Mouse (Mus musculus): ENCODE data around the gene Pkp4. TPM values are rescaled to one million over a fixed set of nuclear protein-coding genes. Genes with fewer than 3 reads are reported as not detected.
A peak's percentile ranks its signal among the peaks of the same experiment; 100 is the strongest.

Pkp4 gene
- polyA plus RNA-seq, 1 experiment from 2014 or later: 23.5 TPM

DNA sequence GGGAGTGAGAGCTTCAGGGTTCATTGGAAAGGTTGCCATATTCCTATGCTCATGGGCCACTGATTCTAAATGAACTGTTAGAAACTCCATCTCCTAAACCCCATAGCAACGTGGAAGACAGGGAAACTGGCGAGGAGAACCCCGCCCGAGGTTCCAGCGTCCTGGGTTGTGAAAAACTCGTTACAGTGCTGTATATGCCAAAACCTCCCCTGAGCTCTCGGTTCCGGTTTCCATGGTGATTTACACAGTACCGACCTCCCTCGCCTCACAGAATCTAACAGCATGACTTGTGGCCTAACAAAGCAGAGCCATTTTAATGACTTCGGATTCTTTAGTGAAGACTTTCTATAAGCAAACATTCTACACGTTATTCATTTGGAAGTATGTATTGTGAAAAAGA is 141.0 kb downstream of the Pkp4 start:
- H3K9ac ChIP-seq (replicated peaks; ENCODE audit: low read length): no peak overlapping the region
- peak; percentile 82; the same call in 1 of the 2 replicates for ATAC-seq (ENCODE audit: low FRiP score, low TSS enrichment)
- no peaks in the 10 kb centered on the region for H3K9me3 ChIP-seq (ENCODE audit: low read length)
- H3K27ac ChIP-seq (ENCODE audit: low read length): no peak overlapping the region
- peaks cover 11% of the 10 kb centered on the region; the same call in 1 of the 2 replicates for H3K36me3 ChIP-seq (ENCODE audit: insufficient read depth, low read length)
- WGBS: 30% methylated on average over 12 of the region's 12 CpGs
- no peaks in the 10 kb centered on the region for H3K27me3 ChIP-seq (ENCODE audit: insufficient read depth, low read length)
- H3K4me3 ChIP-seq (ENCODE audit: low read length): no peak overlapping the region
- no peak overlapping the region for H3K4me2 ChIP-seq (replicated peaks; ENCODE audit: low read depth, low read length)
- H3K4me1 ChIP-seq (ENCODE audit: insufficient read depth, low read length): no peaks in the 10 kb centered on the region

DNA sequence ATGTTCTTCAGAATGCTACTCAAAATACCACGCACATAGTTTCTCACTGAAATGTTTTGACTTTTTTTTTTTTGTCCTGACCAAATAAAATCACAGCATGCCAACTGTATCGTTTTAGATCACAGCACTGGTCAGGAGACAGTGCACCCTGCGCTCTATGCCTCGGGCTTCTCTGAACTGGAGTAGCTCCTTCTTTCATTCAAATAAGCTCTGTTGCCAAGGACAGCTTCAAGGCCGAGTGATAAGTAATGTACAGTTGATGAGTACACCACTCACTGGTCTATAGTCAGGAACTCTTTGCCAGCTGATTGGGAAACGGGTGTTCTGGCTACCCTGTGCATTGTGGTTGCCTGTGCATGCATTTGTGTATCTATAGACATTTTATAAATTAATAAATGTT is 141.8 kb downstream of the Pkp4 start:
- ATAC-seq (ENCODE audit: low FRiP score, low TSS enrichment): no peak
- WGBS: 80% methylated on average over 6 of the region's 6 CpGs

DNA sequence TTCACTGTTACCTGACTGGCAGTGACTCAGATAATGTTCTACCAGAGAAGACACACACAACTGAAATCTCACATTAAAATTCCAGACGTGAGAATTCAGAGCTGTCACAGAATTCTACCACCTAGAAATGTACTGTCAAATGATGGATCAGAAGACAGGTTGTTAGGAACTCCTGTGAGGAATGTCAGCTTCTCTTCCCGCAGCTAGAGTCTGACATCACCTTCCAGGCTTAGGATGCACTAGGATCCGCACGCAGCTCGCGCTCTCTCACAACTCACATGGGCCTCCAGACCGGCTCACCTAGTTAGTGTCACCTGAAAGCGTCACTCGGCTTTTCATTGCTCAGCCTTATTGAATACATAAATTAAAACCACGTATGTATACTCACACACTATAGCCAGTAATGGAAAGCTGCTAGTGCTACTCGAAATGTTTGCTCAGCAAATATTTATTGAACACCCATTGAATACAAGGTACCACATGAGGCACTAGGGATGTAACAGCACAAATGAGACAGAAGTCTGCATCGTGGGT is 142.9 kb downstream of the Pkp4 start:
- no peak for ATAC-seq (ENCODE audit: low FRiP score, low TSS enrichment)
- 90% methylated on average over 12 of the region's 12 CpGs for WGBS
- H3K9ac ChIP-seq (replicated peaks; ENCODE audit: low read length): no peak overlapping the region

More for the DNA sequence above, 141.8 kb downstream of the Pkp4 start:
- H3K9me3 ChIP-seq (ENCODE audit: low read length): no peaks in the 10 kb centered on the region
- no peak overlapping the region for H3K4me3 ChIP-seq (ENCODE audit: low read length)
- no peak overlapping the region for H3K27ac ChIP-seq (ENCODE audit: low read length)
- no peak overlapping the region for H3K9ac ChIP-seq (replicated peaks; ENCODE audit: low read length)
- H3K4me1 ChIP-seq (ENCODE audit: insufficient read depth, low read length): no peaks in the 10 kb centered on the region
- peaks cover 18% of the 10 kb centered on the region; the same call in 1 of the 2 replicates for H3K36me3 ChIP-seq (ENCODE audit: insufficient read depth, low read length)
- no peaks in the 10 kb centered on the region for H3K27me3 ChIP-seq (ENCODE audit: insufficient read depth, low read length)
- no peak overlapping the region for H3K4me2 ChIP-seq (replicated peaks; ENCODE audit: low read depth, low read length)

DNA sequence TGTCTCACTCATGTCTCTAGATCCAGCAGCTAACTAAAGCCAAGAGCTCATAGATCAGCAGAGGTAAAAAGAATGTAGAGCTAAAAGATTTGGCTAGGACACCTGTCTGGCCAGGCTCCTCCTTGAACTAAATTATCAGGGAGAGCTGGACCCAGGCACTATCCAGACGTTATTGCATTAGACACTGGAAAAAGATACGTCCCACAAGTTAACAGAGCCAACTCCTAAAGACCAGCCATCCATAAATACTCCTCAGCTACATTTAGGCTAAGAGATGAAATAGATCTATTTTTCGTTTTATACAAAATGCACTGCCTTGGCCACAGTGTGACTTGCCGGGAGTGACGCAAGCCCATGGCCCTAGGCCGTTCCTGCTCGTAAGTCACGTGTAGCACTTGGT is 146.7 kb downstream of the Pkp4 start:
- Histone ChIP-seq H3K4me3 (ENCODE audit: low read length) (no peak overlapping the region), H3K27ac (ENCODE audit: low read length) (no peak overlapping the region), H3K36me3 (ENCODE audit: insufficient read depth, low read length) (peaks cover 38% of the 10 kb centered on the region), H3K4me1 (ENCODE audit: insufficient read depth, low read length) (no peaks in the 10 kb centered on the region), H3K9ac (replicated peaks; ENCODE audit: low read length) (no peak overlapping the region), H3K9me3 (ENCODE audit: low read length) (no peaks in the 10 kb centered on the region), H3K4me2 (replicated peaks; ENCODE audit: low read depth, low read length) (no peak overlapping the region), H3K27me3 (ENCODE audit: insufficient read depth, low read length) (no peaks in the 10 kb centered on the region)
- no peak for ATAC-seq (ENCODE audit: low FRiP score, low TSS enrichment)
- WGBS: 67% methylated on average over 8 of the region's 8 CpGs

More for the DNA sequence above, 142.9 kb downstream of the Pkp4 start:
- Histone ChIP-seq H3K9me3 (ENCODE audit: low read length) (no peaks in the 10 kb centered on the region), H3K4me2 (replicated peaks; ENCODE audit: low read depth, low read length) (no peak overlapping the region), H3K27ac (ENCODE audit: low read length) (no peak overlapping the region), H3K4me3 (ENCODE audit: low read length) (no peak overlapping the region), H3K36me3 (ENCODE audit: insufficient read depth, low read length) (peaks cover 27% of the 10 kb centered on the region), H3K4me1 (ENCODE audit: insufficient read depth, low read length) (no peaks in the 10 kb centered on the region), H3K27me3 (ENCODE audit: insufficient read depth, low read length) (no peaks in the 10 kb centered on the region)

DNA sequence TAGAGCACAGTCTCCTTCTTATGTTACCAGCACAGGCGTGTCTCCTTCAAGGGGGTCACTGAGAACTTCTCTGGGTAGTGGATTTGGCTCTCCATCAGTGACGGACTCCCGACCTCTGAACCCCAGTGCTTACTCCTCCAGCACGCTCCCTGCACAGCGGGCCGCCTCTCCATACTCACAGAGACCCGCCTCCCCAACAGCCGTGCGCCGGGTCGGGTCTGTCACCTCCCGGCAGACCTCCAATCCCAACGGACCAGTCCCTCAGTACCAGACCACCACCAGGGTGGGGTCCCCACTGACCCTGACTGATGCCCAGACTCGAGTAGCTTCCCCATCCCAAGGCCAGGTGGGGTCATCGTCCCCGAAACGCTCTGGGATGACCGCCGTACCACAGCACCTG is 147.4 kb downstream of the Pkp4 start:
- H3K27ac ChIP-seq (ENCODE audit: low read length): no peak overlapping the region
- no peak overlapping the region for H3K4me3 ChIP-seq (ENCODE audit: low read length)
- peaks cover 40% of the 10 kb centered on the region for H3K36me3 ChIP-seq (ENCODE audit: insufficient read depth, low read length)
- no peaks in the 10 kb centered on the region for H3K27me3 ChIP-seq (ENCODE audit: insufficient read depth, low read length)
- no peaks in the 10 kb centered on the region for H3K9me3 ChIP-seq (ENCODE audit: low read length)
- WGBS: 86% methylated on average over 19 of the region's 19 CpGs
- no peak overlapping the region for H3K9ac ChIP-seq (replicated peaks; ENCODE audit: low read length)
- no peak overlapping the region for H3K4me2 ChIP-seq (replicated peaks; ENCODE audit: low read depth, low read length)
- ATAC-seq (ENCODE audit: low FRiP score, low TSS enrichment): no peak
- H3K4me1 ChIP-seq (ENCODE audit: insufficient read depth, low read length): no peaks in the 10 kb centered on the region

DNA sequence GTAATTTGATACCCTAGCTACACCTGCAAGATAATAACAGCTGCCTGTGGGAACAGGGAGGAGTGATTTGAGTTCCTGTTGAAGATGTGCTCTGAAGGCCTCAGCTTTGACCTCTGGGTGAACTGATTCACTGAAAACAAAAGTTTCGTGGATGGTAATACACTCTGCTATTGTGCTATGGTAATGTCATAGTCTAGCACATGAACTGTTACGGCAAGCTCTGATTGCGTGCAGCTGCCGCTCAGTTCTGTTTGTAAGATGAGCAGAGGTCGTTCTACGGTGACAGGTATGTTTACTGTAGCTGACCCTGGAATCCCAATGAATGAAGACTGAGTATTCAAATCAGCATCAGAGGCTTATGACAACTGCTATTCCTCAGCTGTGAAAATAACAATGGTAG is 152.6 kb downstream of the Pkp4 start:
- Histone ChIP-seq H3K36me3 (ENCODE audit: insufficient read depth, low read length) (peaks cover 28% of the 10 kb centered on the region), H3K9me3 (ENCODE audit: low read length) (peaks cover 4% of the 10 kb centered on the region), H3K9ac (replicated peaks; ENCODE audit: low read length) (no peak overlapping the region), H3K27ac (ENCODE audit: low read length) (no peak overlapping the region), H3K4me2 (replicated peaks; ENCODE audit: low read depth, low read length) (no peak overlapping the region), H3K4me3 (ENCODE audit: low read length) (no peak overlapping the region), H3K4me1 (ENCODE audit: insufficient read depth, low read length) (no peaks in the 10 kb centered on the region), H3K27me3 (ENCODE audit: insufficient read depth, low read length) (no peaks in the 10 kb centered on the region)
- WGBS: 43% methylated on average over 6 of the region's 6 CpGs
- no peak for ATAC-seq (ENCODE audit: low FRiP score, low TSS enrichment)

DNA sequence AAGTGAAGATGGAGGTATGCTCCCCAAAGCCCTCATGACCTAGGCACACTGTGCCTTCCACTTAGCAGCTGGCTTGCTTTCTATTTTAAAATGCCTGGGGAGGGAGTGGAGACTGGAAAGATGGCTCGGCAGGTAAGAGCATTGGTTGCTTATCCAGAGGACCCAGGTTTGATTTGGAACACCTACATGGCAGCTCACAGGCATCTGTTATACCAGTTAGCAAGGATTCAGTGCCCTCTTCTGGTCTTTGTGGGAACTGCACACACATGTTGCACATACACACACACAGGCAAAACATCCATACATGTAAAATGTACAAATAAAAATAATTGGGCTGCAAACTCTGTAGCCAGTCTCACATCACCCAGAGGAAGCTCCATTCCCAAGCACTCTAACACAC is 158.0 kb downstream of the Pkp4 start:
- Histone ChIP-seq H3K9me3 (ENCODE audit: low read length) (peaks cover 14% of the 10 kb centered on the region), H3K9ac (replicated peaks; ENCODE audit: low read length) (no peak overlapping the region), H3K4me1 (ENCODE audit: insufficient read depth, low read length) (no peaks in the 10 kb centered on the region), H3K27me3 (ENCODE audit: insufficient read depth, low read length) (no peaks in the 10 kb centered on the region), H3K4me3 (ENCODE audit: low read length) (no peak overlapping the region), H3K36me3 (ENCODE audit: insufficient read depth, low read length) (peaks cover 40% of the 10 kb centered on the region), H3K4me2 (replicated peaks; ENCODE audit: low read depth, low read length) (no peak overlapping the region), H3K27ac (ENCODE audit: low read length) (no peak overlapping the region)
- ATAC-seq (ENCODE audit: low FRiP score, low TSS enrichment): no peak
- 94% methylated on average over 1 of the region's 1 CpGs for WGBS

DNA sequence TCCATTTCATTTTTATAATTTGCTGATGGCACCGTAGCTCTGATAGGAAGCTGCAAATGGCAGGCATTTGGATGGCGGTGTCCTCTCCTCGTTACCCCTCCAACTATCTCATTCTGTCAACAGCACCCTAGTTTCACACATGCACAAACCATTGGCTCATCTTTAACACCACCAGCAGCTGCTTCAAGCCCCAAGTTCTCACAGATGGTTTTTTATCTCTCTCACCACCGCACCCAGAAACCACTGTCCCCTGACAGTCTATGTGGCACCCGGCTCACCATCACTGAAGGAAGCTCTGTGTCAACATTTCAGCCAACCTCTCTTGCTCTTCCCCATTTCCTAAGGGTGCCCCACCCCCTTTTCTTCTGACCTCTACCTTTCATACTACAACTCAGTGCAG is 167.3 kb downstream of the Pkp4 start:
- Histone ChIP-seq H3K9ac (replicated peaks; ENCODE audit: low read length) (no peak overlapping the region), H3K27ac (ENCODE audit: low read length) (no peak overlapping the region), H3K36me3 (ENCODE audit: insufficient read depth, low read length) (peaks cover 12% of the 10 kb centered on the region; the same call in 1 of the 2 replicates), H3K4me3 (ENCODE audit: low read length) (no peak overlapping the region), H3K27me3 (ENCODE audit: insufficient read depth, low read length) (no peaks in the 10 kb centered on the region), H3K4me2 (replicated peaks; ENCODE audit: low read depth, low read length) (no peak overlapping the region), H3K4me1 (ENCODE audit: insufficient read depth, low read length) (no peaks in the 10 kb centered on the region), H3K9me3 (ENCODE audit: low read length) (no peaks in the 10 kb centered on the region)
- WGBS: 87% methylated on average over 5 of the region's 5 CpGs
- ATAC-seq (ENCODE audit: low FRiP score, low TSS enrichment): no peak

DNA sequence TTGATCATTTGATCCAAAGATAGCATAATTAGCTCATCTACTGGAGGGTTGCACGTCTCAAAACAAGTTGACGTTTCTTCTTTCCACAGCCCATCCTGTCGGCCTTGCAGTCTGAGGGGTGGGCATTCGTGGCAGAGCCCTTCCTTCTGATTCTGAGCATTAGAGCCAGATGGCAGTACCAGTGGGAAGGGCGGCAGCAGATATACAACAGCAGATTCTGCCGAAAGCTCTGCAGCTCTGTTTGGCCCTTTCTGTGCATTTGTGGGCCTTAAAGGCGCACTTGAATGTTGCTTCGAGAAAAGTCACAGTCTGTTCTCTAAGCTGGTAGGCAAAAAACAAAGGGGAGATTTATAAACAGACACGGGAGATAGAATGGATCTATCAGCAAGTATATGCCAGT is 170.4 kb downstream of the Pkp4 start:
- Histone ChIP-seq H3K4me2 (replicated peaks; ENCODE audit: low read depth, low read length) (no peak overlapping the region), H3K9me3 (ENCODE audit: low read length) (no peaks in the 10 kb centered on the region), H3K27ac (ENCODE audit: low read length) (no peak overlapping the region), H3K27me3 (ENCODE audit: insufficient read depth, low read length) (no peaks in the 10 kb centered on the region), H3K4me3 (ENCODE audit: low read length) (no peak overlapping the region), H3K36me3 (ENCODE audit: insufficient read depth, low read length) (peaks cover 17% of the 10 kb centered on the region; the same call in 1 of the 2 replicates), H3K4me1 (ENCODE audit: insufficient read depth, low read length) (no peaks in the 10 kb centered on the region), H3K9ac (replicated peaks; ENCODE audit: low read length) (no peak overlapping the region)
- no peak for ATAC-seq (ENCODE audit: low FRiP score, low TSS enrichment)
- WGBS: 73% methylated on average over 9 of the region's 9 CpGs

DNA sequence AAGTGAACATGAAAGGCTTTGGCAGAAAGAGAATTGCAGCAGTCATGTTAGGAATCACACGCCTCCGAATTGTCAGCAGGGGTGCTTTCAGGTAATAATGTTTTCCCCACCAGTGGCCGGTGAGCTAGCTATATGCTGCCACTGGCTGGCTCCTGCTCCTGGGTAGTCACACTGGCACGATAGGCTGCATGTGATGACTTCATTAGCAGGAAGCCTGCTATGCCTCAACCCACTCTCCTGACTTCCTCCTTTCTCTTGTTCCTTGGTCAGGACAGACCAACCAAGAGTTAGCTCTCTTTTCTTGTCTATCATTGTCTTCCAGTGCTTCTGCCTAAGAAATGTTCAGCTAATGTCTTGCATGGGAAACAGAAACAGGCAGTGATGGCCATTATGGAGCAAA is 171.9 kb downstream of the Pkp4 start:
- H3K4me1 ChIP-seq (ENCODE audit: insufficient read depth, low read length): no peaks in the 10 kb centered on the region
- no peaks in the 10 kb centered on the region for H3K27me3 ChIP-seq (ENCODE audit: insufficient read depth, low read length)
- no peak overlapping the region for H3K4me3 ChIP-seq (ENCODE audit: low read length)
- WGBS: 91% methylated on average over 4 of the region's 4 CpGs
- H3K4me2 ChIP-seq (replicated peaks; ENCODE audit: low read depth, low read length): no peak overlapping the region
- peaks cover 20% of the 10 kb centered on the region for H3K36me3 ChIP-seq (ENCODE audit: insufficient read depth, low read length)
- ATAC-seq (ENCODE audit: low FRiP score, low TSS enrichment): no peak
- H3K27ac ChIP-seq (ENCODE audit: low read length): no peak overlapping the region
- no peaks in the 10 kb centered on the region for H3K9me3 ChIP-seq (ENCODE audit: low read length)
- no peak overlapping the region for H3K9ac ChIP-seq (replicated peaks; ENCODE audit: low read length)
